Mouse (Mus musculus): ENCODE data around the gene Gm26657. TPM values are rescaled to one million over a fixed set of nuclear protein-coding genes. Genes with fewer than 3 reads are reported as not detected.
A peak's percentile ranks its signal among the peaks of the same experiment; 100 is the strongest.

The Gm26657 gene
- polyA plus RNA-seq, 1 experiment from 2014 or later = not detected

DNA sequence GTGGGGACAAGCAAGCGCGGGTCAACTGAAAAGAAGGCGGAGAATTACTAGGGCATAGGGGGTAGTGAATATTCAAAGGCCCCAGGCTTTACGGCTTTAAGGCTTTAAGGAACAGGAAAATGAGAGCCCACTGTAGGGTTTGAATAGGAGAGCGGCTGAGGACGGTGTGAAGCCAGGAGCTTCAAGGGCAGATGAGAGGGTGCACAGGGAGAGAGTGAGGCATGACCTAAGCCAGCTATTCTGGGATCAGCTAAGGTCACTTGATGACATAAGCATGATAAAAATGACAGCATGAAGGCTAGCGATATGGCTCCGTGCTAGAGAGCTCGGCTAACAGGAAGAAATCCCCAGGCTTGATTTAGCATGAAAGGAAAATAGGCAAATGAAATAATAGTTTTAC lies 20.4 kb upstream of the Gm26657 start:
- H3K27ac ChIP-seq (replicated peaks; ENCODE audit: low read depth, low read length) = no peak overlapping the region
- no peaks in the 10 kb centered on the region for H3K9me3 ChIP-seq (replicated peaks; ENCODE audit: control insufficient read depth, low read length)
- DNase-seq (ENCODE audit: low spot score) (no peak), ATAC-seq (replicated peaks; ENCODE audit: insufficient number of reproducible peaks, low FRiP score, low TSS enrichment, low read depth) (no peak)
- no peaks in the 10 kb centered on the region for H3K27me3 ChIP-seq (ENCODE audit: control insufficient read depth, insufficient read depth, low read length)
- 69% methylated on average over 9 of the region's 9 CpGs for WGBS
- no peak overlapping the region for H3K4me2 ChIP-seq (ENCODE audit: low read depth, low read length)
- no peak overlapping the region for H3K9ac ChIP-seq (replicated peaks; ENCODE audit: low read length)
- no peak overlapping the region for H3K4me3 ChIP-seq (ENCODE audit: low read depth, low read length)
- no peaks in the 10 kb centered on the region for H3K4me1 ChIP-seq (ENCODE audit: control insufficient read depth, insufficient read depth, low read length)
- H3K36me3 ChIP-seq (replicated peaks; ENCODE audit: control insufficient read depth, insufficient read depth, low read depth, low read length) = no peaks in the 10 kb centered on the region

DNA sequence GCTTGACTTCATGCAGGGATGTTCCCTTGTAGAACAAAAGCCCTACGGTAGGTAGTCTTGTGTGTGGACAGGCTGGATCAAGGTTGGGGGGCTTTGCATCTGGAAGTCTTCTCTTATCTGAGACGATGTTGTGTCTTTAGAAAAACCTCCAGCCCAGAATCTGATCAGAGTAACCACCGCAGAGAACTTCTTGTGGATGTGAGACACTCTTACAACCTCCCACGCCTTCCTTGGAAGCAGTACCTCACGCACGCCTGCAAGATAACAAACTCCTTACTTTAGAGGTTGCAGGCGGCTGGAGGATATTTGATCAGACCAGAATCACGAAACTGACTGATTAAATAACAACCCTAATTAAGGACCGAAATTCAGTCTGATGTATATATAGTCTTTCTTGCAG lies 19.5 kb upstream of the Gm26657 start:
- no peak overlapping the region for H3K4me2 ChIP-seq (ENCODE audit: low read depth, low read length)

DNA sequence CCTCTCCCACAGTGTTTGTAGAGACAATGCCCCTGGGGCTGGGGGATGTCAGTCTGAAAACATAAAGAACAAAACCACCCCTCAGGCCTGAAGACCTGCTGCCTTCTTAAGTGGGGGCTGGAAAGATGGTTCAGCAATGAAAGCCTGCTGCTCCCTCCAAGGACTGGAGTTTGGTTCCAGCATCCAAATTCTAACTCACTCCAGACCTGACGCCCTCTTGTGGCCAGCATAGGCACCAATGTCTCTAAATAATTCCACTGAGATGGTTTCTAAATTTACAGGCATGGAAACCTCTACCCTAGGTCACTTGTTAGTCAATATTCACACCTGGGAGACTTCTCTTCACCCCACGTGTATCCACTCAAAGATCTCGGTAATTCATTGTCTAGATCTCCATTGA lies 18.4 kb upstream of the Gm26657 start:
- no peak overlapping the region for H3K27ac ChIP-seq (replicated peaks; ENCODE audit: low read depth, low read length)
- no peak overlapping the region for H3K9ac ChIP-seq (replicated peaks; ENCODE audit: low read length)
- peak; percentile 58 for DNase-seq (ENCODE audit: low spot score)
- WGBS = 30% methylated on average over 3 of the region's 3 CpGs
- H3K9me3 ChIP-seq (replicated peaks; ENCODE audit: control insufficient read depth, low read length) = no peaks in the 10 kb centered on the region
- H3K4me2 ChIP-seq (ENCODE audit: low read depth, low read length) = no peak overlapping the region
- H3K36me3 ChIP-seq (replicated peaks; ENCODE audit: control insufficient read depth, insufficient read depth, low read depth, low read length) = no peaks in the 10 kb centered on the region
- H3K4me3 ChIP-seq (ENCODE audit: low read depth, low read length) = no peak overlapping the region
- no peaks in the 10 kb centered on the region for H3K27me3 ChIP-seq (ENCODE audit: control insufficient read depth, insufficient read depth, low read length)
- H3K4me1 ChIP-seq (ENCODE audit: control insufficient read depth, insufficient read depth, low read length) = no peaks in the 10 kb centered on the region
- no peak for ATAC-seq (replicated peaks; ENCODE audit: insufficient number of reproducible peaks, low FRiP score, low TSS enrichment, low read depth)

More for the DNA sequence above, 19.5 kb upstream of the Gm26657 start:
- no peak for DNase-seq (ENCODE audit: low spot score)
- Histone ChIP-seq H3K27ac (replicated peaks; ENCODE audit: low read depth, low read length) (no peak overlapping the region), H3K4me3 (ENCODE audit: low read depth, low read length) (no peak overlapping the region), H3K27me3 (ENCODE audit: control insufficient read depth, insufficient read depth, low read length) (no peaks in the 10 kb centered on the region), H3K9me3 (replicated peaks; ENCODE audit: control insufficient read depth, low read length) (no peaks in the 10 kb centered on the region), H3K36me3 (replicated peaks; ENCODE audit: control insufficient read depth, insufficient read depth, low read depth, low read length) (no peaks in the 10 kb centered on the region), H3K4me1 (ENCODE audit: control insufficient read depth, insufficient read depth, low read length) (no peaks in the 10 kb centered on the region), H3K9ac (replicated peaks; ENCODE audit: low read length) (no peak overlapping the region)
- WGBS = 79% methylated on average over 9 of the region's 9 CpGs
- no peak for ATAC-seq (replicated peaks; ENCODE audit: insufficient number of reproducible peaks, low FRiP score, low TSS enrichment, low read depth)

DNA sequence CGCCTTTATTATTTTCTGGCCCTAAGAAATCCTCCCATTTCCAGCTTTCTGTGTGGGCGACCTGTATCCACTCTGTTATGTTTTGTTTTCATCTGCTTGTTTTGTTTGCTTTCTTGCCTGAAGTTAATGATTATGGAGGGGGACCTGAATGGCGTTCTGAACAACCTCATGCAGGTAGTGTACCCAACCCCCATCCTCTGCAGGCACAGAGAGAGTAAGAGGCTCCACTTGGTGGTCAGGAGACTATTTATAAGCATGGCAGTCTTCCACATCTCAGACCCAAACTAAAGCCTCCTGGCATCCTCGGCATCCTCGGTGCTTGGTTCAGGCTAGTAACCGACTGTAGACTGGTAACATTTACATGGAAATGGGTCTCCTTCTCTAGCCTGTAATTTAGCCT lies 17.5 kb upstream of the Gm26657 start:
- Histone ChIP-seq H3K27ac (replicated peaks; ENCODE audit: low read depth, low read length) (no peak overlapping the region), H3K4me3 (ENCODE audit: low read depth, low read length) (no peak overlapping the region), H3K9ac (replicated peaks; ENCODE audit: low read length) (no peak overlapping the region), H3K4me2 (ENCODE audit: low read depth, low read length) (no peak overlapping the region), H3K9me3 (replicated peaks; ENCODE audit: control insufficient read depth, low read length) (no peaks in the 10 kb centered on the region), H3K36me3 (replicated peaks; ENCODE audit: control insufficient read depth, insufficient read depth, low read depth, low read length) (no peaks in the 10 kb centered on the region), H3K27me3 (ENCODE audit: control insufficient read depth, insufficient read depth, low read length) (no peaks in the 10 kb centered on the region), H3K4me1 (ENCODE audit: control insufficient read depth, insufficient read depth, low read length) (no peaks in the 10 kb centered on the region)
- ATAC-seq (replicated peaks; ENCODE audit: insufficient number of reproducible peaks, low FRiP score, low TSS enrichment, low read depth) = no peak
- 63% methylated on average over 6 of the region's 6 CpGs for WGBS
- DNase-seq (ENCODE audit: low spot score) = no peak

DNA sequence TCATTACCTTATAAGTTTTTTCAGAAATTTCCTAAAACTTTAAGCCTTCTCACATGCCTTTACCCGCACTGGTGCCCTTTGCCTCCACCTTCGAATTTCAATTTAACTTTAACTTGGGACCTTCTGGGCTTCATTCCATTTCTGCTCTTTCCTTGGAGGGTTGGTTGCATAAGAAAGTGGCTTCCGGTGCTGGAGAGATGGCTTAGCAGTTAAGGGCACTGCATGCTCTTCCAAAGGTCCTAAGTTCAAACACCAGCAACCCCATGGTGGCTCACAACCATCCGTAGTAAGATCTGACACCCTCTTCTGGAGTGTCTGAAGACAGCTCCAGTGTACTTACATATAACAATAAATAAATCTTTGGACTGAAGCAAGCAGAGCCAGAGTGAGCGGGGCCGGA lies 16.6 kb upstream of the Gm26657 start:
- no peak for ATAC-seq (replicated peaks; ENCODE audit: insufficient number of reproducible peaks, low FRiP score, low TSS enrichment, low read depth)
- Histone ChIP-seq H3K4me2 (ENCODE audit: low read depth, low read length) (no peak overlapping the region), H3K9ac (replicated peaks; ENCODE audit: low read length) (no peak overlapping the region), H3K4me1 (ENCODE audit: control insufficient read depth, insufficient read depth, low read length) (no peaks in the 10 kb centered on the region), H3K27ac (replicated peaks; ENCODE audit: low read depth, low read length) (no peak overlapping the region), H3K36me3 (replicated peaks; ENCODE audit: control insufficient read depth, insufficient read depth, low read depth, low read length) (no peaks in the 10 kb centered on the region), H3K9me3 (replicated peaks; ENCODE audit: control insufficient read depth, low read length) (no peaks in the 10 kb centered on the region), H3K27me3 (ENCODE audit: control insufficient read depth, insufficient read depth, low read length) (no peaks in the 10 kb centered on the region), H3K4me3 (ENCODE audit: low read depth, low read length) (no peak overlapping the region)
- WGBS = 86% methylated on average over 6 of the region's 6 CpGs
- no peak for DNase-seq (ENCODE audit: low spot score)

DNA sequence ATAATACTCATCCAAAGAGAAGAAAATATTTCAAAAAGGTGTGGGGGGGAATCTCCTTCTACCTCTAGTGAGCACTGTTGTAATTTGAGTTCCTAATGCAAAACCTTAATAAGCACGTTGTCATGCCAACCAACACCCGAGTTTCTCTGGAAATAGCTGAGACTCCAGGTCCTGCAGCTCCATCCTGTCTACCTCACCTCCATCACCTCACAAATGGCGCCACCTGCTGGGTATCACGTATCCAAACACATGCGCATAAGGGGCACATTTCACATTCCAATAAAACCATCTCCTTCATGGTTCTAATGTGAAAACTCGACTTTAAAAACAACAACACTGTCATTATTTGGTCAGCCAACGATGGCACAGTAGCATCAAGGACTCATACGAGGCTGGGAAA lies 14.0 kb upstream of the Gm26657 start:
- DNase-seq (ENCODE audit: low spot score) = peak; percentile 38
- Histone ChIP-seq H3K4me2 (ENCODE audit: low read depth, low read length) (no peak overlapping the region), H3K4me3 (ENCODE audit: low read depth, low read length) (no peak overlapping the region), H3K36me3 (replicated peaks; ENCODE audit: control insufficient read depth, insufficient read depth, low read depth, low read length) (no peaks in the 10 kb centered on the region), H3K4me1 (ENCODE audit: control insufficient read depth, insufficient read depth, low read length) (no peaks in the 10 kb centered on the region), H3K27ac (replicated peaks; ENCODE audit: low read depth, low read length) (no peak overlapping the region), H3K9me3 (replicated peaks; ENCODE audit: control insufficient read depth, low read length) (no peaks in the 10 kb centered on the region), H3K9ac (replicated peaks; ENCODE audit: low read length) (no peak overlapping the region), H3K27me3 (ENCODE audit: control insufficient read depth, insufficient read depth, low read length) (no peaks in the 10 kb centered on the region)
- 54% methylated on average over 8 of the region's 8 CpGs for WGBS
- no peak for ATAC-seq (replicated peaks; ENCODE audit: insufficient number of reproducible peaks, low FRiP score, low TSS enrichment, low read depth)

DNA sequence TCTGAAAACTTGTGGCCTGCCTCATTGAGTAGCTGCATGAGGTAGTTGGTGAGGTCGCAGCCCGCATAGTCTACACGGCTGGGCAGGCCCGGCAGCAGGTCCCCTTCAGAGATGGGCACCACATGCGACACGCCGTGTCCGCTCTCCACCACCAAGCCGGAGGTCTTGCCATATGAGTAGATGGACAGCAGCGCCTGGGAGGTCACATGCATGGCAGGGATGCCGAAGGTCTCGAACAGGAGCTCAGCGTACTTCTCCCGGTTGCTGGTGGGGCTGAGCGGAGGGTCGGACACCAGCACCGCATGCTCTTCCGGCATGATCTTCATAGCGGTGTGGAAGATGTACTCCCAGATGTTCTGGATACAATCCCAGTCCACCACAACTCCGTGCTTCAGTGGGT lies 741 bp downstream of the Gm26657 start:
- ATAC-seq (replicated peaks; ENCODE audit: insufficient number of reproducible peaks, low FRiP score, low TSS enrichment, low read depth) (no peak), DNase-seq (ENCODE audit: low spot score) (no peak)
- WGBS = 96% methylated on average over 20 of the region's 20 CpGs
- no peak overlapping the region for H3K4me2 ChIP-seq (ENCODE audit: low read depth, low read length)
- H3K4me3 ChIP-seq (ENCODE audit: low read depth, low read length) = no peak overlapping the region
- H3K27me3 ChIP-seq (ENCODE audit: control insufficient read depth, insufficient read depth, low read length) = no peaks in the 10 kb centered on the region
- no peak overlapping the region for H3K27ac ChIP-seq (replicated peaks; ENCODE audit: low read depth, low read length)
- H3K9ac ChIP-seq (replicated peaks; ENCODE audit: low read length) = no peak overlapping the region
- H3K36me3 ChIP-seq (replicated peaks; ENCODE audit: control insufficient read depth, insufficient read depth, low read depth, low read length) = no peaks in the 10 kb centered on the region
- H3K4me1 ChIP-seq (ENCODE audit: control insufficient read depth, insufficient read depth, low read length) = no peaks in the 10 kb centered on the region
- no peaks in the 10 kb centered on the region for H3K9me3 ChIP-seq (replicated peaks; ENCODE audit: control insufficient read depth, low read length)

DNA sequence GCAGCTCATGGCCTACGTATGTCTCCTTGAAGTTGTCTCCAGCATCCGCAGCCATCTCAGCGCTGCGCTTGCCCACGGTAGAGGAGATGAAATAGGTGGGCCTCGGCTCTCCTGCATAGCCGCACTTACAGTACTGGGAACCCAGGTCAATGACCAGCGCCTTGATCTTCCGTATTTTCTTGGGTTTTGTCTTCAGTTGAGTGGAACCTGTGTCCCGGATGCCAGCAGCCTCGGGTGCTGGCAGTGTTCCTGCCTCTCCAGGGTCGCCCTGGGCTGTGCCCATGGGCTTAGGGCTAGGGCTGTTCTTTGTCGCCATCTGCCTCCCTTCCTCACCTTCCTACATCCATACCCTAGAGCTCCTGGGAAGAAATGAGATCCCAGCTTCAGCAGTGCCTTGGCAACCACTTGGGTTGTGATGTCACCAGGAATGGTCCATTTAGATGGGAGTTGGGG lies 1.2 kb downstream of the Gm26657 start, which contains the start of gene Actl7b:
TSS of gene Actl7b (minus strand) at position 403 of the 453 bp plus-strand sequence.
- DNase-seq (ENCODE audit: low spot score) (no peak), ATAC-seq (replicated peaks; ENCODE audit: insufficient number of reproducible peaks, low FRiP score, low TSS enrichment, low read depth) (no peak)
- H3K4me1 ChIP-seq (ENCODE audit: control insufficient read depth, insufficient read depth, low read length) = no peaks in the 10 kb centered on the region
- no peaks in the 10 kb centered on the region for H3K27me3 ChIP-seq (ENCODE audit: control insufficient read depth, insufficient read depth, low read length)
- no peak within 1 kb of the TSS for H3K27ac ChIP-seq (replicated peaks; ENCODE audit: low read depth, low read length)
- H3K36me3 ChIP-seq (replicated peaks; ENCODE audit: control insufficient read depth, insufficient read depth, low read depth, low read length) = no peaks in the 10 kb centered on the region
- H3K4me2 ChIP-seq (ENCODE audit: low read depth, low read length) = no peak within 1 kb of the TSS
- H3K9ac ChIP-seq (replicated peaks; ENCODE audit: low read length) = no peak within 1 kb of the TSS
- WGBS = 95% methylated on average over 13 of the region's 13 CpGs
- H3K9me3 ChIP-seq (replicated peaks; ENCODE audit: control insufficient read depth, low read length) = no peaks in the 10 kb centered on the region
- no peak within 1 kb of the TSS for H3K4me3 ChIP-seq (ENCODE audit: low read depth, low read length)
